Mouse (Mus musculus): ENCODE measurements around the gene Smarcd3.

GRCm38 (mm10) chr5:24595261-24595660 lies 28.9 kb downstream of the Smarcd3 start:
- TF ChIP-seq MAX (IDR thresholded peaks at IDR 0.05; ENCODE audit: low read length) (no peak), SMC3 (IDR thresholded peaks at IDR 0.05; ENCODE audit: low read depth, low read length) (no peak), EP300 (IDR thresholded peaks at IDR 0.05; ENCODE audit: low read depth in 1 of 2, low read length in 2 of 2) (no peak), MYC (IDR thresholded peaks at IDR 0.05; ENCODE audit: low read depth, low read length) (no peak), CTCF (IDR thresholded peaks at IDR 0.05 in 2 of 3, conservative IDR thresholded peaks at IDR 0.05 in 1 of 3; ENCODE audit: control insufficient read depth in 1 of 3, insufficient read depth in 1 of 3, low read depth in 2 of 3, low read length in 3 of 3, poor library complexity in 1 of 3, severe bottlenecking in 1 of 3) (no peak), MAZ (IDR thresholded peaks at IDR 0.05; ENCODE audit: low read depth, low read length) (no peak), ETS1 (IDR thresholded peaks at IDR 0.05; ENCODE audit: low read depth, low read length) (no peak)

Measured in MEL (cell line).